Mouse (Mus musculus): ENCODE data around the gene Spata32. TPM values are rescaled to one million over a fixed set of nuclear protein-coding genes. Genes with fewer than 3 reads are reported as not detected.
A peak's percentile ranks its signal among the peaks of the same experiment; 100 is the strongest.

The Spata32 gene
- polyA plus RNA-seq, 1 experiment from 2014 or later, result not detected

DNA sequence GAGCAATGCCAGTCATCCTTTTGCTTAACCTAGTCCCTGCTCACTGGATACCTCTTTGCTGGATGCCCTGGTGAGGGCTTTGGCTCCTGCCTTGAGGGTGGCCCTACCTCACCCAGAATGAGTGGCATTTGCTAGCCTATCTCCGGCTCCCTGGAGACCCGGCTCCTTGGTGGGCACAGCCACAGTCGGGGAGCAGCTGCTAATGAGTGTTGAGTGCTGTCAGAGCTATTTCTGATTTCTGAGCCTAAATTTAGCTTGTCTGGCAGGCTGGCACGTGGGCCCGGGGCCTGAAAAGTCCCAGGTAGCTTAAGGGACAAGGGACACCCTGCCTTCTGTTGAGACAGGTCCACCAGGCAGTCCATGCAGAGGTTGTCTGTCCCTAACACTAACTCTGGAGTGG, 41.0 kb downstream of the Spata32 start:
- H3K4me3 ChIP-seq, result no peak overlapping the region
- H3K4me1 ChIP-seq, result no peaks in the 10 kb centered on the region
- no peaks in the 10 kb centered on the region for H3K9me3 ChIP-seq (replicated peaks)
- no peak overlapping the region for H3K9ac ChIP-seq
- H3K27me3 ChIP-seq, result peaks cover 20% of the 10 kb centered on the region
- no peak overlapping the region for H3K4me2 ChIP-seq
- H3K27ac ChIP-seq, result no peak overlapping the region
- 75% methylated on average over 5 of the region's 5 CpGs for WGBS
- no peak for ATAC-seq
- H3K36me3 ChIP-seq (ENCODE audit: poor library complexity, severe bottlenecking), result no peaks in the 10 kb centered on the region

DNA sequence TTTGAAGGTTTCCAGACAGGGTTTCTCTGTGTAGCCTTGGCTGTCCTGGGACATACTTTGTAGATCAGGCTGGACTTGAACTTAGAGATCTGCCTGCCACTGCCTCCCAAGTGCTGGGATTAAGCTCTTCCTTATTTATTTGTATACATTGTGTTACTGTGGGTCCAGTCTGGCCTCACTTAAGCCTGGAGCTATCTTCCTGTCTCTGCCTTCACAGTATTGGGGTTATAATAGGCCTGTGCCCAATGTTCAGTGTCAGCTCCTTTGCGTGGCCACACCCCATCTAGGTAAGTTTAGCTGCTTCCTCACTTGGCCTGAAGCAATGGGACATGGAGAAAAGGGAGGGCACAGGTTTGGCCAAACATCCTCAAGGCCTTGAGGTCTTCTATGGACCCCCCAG, 41.7 kb downstream of the Spata32 start:
- WGBS, result 85% methylated on average over 1 of the region's 1 CpGs
- no peak overlapping the region for H3K9ac ChIP-seq
- H3K36me3 ChIP-seq (ENCODE audit: poor library complexity, severe bottlenecking), result no peaks in the 10 kb centered on the region
- H3K4me3 ChIP-seq, result no peak overlapping the region
- H3K4me1 ChIP-seq, result no peaks in the 10 kb centered on the region
- no peaks in the 10 kb centered on the region for H3K9me3 ChIP-seq (replicated peaks)
- no peak overlapping the region for H3K4me2 ChIP-seq
- ATAC-seq, result no peak
- H3K27me3 ChIP-seq, result peaks cover 27% of the 10 kb centered on the region
- no peak overlapping the region for H3K27ac ChIP-seq

DNA sequence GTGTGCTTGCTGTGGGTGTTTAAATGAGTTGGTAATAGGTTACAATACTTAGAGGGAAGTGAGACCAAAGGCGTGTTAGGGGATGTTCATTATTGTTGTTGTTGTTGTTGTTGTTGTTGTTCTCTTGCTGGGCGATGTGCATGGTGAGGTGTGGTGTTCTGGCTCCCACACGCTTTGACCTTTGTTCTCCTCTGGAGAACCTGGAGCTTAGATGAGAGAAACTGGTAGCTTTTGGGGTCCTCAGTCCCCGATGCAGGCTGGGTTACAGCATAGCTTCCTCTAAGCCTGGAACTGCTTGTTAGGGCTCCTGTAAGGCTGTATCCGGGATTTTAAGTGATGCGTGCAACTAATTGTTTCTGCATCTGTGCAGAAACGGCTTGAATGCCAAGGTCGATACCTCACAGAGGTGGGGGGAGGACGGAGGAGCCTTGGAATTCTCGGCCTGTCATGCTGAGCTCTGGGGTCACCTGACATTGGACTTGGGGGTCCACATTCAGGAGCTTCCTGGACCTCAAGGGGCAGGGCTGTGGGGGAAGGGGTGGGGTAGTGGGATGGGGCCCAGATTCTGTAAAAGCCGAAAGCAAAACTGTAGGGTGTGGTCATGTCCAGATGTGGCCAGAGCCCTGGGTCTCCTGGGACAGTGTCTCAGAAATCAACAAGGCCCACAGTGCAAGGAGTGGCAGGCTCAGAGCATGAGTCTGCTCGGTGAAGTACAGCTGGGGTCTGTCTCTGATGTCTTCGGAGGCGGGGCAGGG, 42.4 kb downstream of the Spata32 start:
- Histone ChIP-seq H3K4me2 (no peak overlapping the region), H3K4me1 (peaks cover 6% of the 10 kb centered on the region; the same call in 1 of the 2 replicates), H3K4me3 (no peak overlapping the region), H3K36me3 (ENCODE audit: poor library complexity, severe bottlenecking) (no peaks in the 10 kb centered on the region), H3K27ac (no peak overlapping the region), H3K27me3 (peaks cover 33% of the 10 kb centered on the region), H3K9me3 (replicated peaks) (no peaks in the 10 kb centered on the region), H3K9ac (no peak overlapping the region)
- ATAC-seq, result no peak
- WGBS, result 78% methylated on average over 14 of the region's 14 CpGs

DNA sequence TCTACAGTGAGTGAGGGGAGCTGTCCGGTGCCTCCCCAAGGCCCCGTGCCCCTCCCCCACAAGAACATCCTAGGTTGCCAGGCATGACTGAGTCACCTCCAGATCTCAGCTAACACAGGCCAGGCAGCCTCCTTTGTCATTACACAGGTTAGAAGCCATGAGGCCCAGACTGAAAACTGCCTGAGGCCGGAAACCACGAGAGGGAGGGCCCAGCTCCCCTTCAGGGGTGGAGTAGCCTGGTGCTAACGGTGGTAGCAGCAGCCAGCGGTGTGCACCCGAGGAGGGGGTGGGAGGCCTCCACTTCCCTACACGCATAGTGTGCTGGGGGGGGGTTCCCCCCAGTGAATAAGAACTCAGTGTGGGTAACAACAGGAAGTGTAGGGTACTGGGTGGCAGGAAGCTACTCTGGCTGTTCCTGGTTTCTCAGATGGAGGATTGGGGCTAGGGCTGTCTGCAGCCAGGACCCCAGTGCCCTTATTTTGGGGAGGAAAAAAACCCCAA, 43.3 kb downstream of the Spata32 start:
- ATAC-seq, result no peak
- no peak overlapping the region for H3K9ac ChIP-seq
- WGBS, result 50% methylated on average over 8 of the region's 8 CpGs
- H3K36me3 ChIP-seq (ENCODE audit: poor library complexity, severe bottlenecking), result no peaks in the 10 kb centered on the region
- H3K4me1 ChIP-seq, result peaks cover 13% of the 10 kb centered on the region
- no peak overlapping the region for H3K4me3 ChIP-seq
- H3K4me2 ChIP-seq, result no peak overlapping the region
- H3K27ac ChIP-seq, result no peak overlapping the region
- peaks cover 42% of the 10 kb centered on the region for H3K27me3 ChIP-seq
- no peaks in the 10 kb centered on the region for H3K9me3 ChIP-seq (replicated peaks)

DNA sequence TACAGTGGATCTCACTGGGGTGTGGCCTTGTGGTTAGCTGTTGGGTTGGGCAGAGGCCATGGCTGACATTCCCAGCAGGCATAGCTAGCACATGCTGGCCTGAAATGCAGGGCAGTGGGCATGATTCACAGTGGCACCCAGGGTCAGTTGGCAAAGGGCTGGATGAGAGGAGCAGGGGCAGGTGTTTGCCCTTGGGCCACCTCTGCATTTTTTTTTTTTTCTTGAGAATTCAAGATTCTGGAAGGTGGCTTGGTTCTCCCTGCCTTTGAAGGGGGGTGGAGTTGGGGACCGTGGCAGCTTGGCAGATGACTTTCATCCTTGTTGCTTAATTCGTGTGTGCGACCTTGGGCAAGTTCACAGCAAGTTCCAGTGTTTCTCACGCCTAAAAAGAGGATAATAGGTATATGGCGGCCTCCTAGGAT, 43.8 kb downstream of the Spata32 start:
- no peaks in the 10 kb centered on the region for H3K9me3 ChIP-seq (replicated peaks)
- no peak overlapping the region for H3K4me2 ChIP-seq
- no peaks in the 10 kb centered on the region for H3K36me3 ChIP-seq (ENCODE audit: poor library complexity, severe bottlenecking)
- no peak overlapping the region for H3K27ac ChIP-seq
- H3K9ac ChIP-seq, result no peak overlapping the region
- no peak for ATAC-seq
- peaks cover 13% of the 10 kb centered on the region for H3K4me1 ChIP-seq
- no peak overlapping the region for H3K4me3 ChIP-seq
- H3K27me3 ChIP-seq, result peaks cover 48% of the 10 kb centered on the region
- WGBS, result 83% methylated on average over 5 of the region's 5 CpGs

DNA sequence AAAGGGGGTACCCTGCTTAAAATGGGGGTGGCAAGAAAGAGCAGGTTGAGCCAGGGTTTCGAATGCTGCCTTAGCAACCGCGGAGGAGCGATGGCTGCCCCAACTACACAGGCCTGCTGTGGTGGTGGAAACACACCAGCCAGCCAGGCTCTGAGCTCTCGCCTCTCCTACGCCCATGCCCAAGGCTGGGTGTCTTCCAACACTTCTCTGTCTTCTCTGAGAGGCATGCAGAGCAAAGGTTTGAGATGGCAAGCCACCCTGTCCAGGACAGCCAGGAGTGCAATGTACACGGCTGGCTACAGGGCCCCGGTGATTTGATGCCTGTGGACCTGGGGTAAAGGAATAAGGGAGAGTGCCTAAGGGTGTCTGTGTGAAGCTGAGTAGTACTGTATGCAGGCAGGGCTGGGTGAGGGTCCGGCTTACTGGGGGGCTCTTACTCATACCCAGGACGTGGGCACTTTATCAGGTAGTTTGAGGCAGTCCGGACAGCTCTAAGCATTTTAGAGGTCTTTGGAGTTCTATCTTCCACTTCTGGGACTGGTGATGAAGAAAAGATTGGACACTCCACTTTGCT, 44.4 kb downstream of the Spata32 start:
- Histone ChIP-seq H3K27me3 (peaks cover 50% of the 10 kb centered on the region), H3K27ac (no peak overlapping the region), H3K4me2 (no peak overlapping the region), H3K9me3 (replicated peaks) (no peaks in the 10 kb centered on the region), H3K9ac (no peak overlapping the region), H3K4me1 (peaks cover 13% of the 10 kb centered on the region), H3K36me3 (ENCODE audit: poor library complexity, severe bottlenecking) (no peaks in the 10 kb centered on the region), H3K4me3 (no peak overlapping the region)
- WGBS, result 93% methylated on average over 11 of the region's 11 CpGs
- ATAC-seq, result no peak

DNA sequence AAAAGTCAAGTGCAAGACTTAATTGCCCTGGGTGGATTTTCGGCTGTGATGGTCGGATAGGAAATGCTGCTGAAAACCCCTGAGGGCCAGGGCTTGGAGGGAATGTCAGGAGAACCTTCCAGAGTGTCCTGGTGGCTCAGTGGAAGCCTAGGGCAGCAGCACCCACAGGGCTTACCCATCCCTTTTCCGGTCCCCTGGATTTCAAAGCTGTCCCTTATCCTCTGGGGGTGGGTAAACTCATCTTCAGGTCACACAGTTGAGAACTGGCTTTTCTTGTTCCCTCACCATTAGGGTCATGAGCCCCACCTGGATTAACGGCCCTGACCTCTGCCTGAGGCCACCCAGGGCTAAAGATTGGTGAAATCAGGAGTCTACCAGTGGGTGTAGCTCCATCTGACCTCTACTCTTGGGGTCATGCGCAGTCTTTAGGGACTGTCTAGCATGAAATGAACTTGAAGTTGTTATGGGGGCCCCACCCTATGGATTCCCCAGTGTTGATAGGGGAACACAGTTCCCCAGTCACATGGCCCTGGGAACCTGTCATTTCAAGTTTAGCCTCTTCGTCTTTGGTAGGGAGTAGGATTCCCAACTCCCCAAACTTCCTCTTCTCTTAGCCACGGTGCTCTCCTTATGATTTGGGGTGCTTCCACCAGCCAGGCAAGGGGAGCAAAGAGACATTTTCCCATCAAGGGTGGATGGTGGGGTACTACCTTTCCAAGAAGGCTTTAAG, 45.0 kb downstream of the Spata32 start:
- Histone ChIP-seq H3K27ac (no peak overlapping the region), H3K4me1 (peaks cover 13% of the 10 kb centered on the region), H3K4me3 (no peak overlapping the region), H3K4me2 (no peak overlapping the region), H3K9me3 (replicated peaks) (no peaks in the 10 kb centered on the region), H3K27me3 (peaks cover 52% of the 10 kb centered on the region), H3K36me3 (ENCODE audit: poor library complexity, severe bottlenecking) (no peaks in the 10 kb centered on the region), H3K9ac (no peak overlapping the region)
- 83% methylated on average over 7 of the region's 7 CpGs for WGBS
- ATAC-seq, result no peak

DNA sequence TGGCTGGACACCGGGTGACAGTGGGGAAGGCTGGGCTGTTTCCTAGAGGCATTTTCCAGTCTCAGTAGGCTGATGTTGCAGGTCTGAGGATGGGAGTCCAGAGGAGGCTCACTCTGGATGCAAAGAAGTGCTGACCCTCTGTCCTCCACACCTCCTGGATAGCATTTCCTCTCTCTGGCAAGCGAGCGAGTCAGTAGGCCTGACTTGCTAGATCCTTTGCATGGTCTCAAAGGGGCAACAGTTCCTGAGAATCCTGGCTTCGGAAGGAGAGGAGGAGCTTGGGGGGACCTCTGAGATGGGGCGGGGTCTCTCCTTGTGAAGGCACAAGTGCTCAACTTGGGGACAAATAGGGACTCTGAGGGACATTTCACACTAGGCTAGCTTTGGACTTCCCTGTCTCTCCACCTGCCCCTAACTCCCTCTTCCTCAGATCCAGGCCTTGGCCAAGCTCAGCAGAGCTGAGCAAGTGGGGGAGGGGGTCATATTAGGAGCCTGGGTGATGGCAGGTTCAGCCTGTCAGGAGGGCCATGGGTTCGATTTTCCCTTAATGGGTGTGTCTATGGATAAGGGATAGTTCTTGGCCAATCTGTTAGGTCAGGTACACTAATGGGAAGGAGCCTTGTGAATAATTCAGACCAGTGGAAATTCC, 45.7 kb downstream of the Spata32 start:
- Histone ChIP-seq H3K27ac (no peak overlapping the region), H3K36me3 (ENCODE audit: poor library complexity, severe bottlenecking) (no peaks in the 10 kb centered on the region), H3K9ac (no peak overlapping the region), H3K9me3 (replicated peaks) (no peaks in the 10 kb centered on the region), H3K4me1 (peaks cover 13% of the 10 kb centered on the region), H3K27me3 (peaks cover 55% of the 10 kb centered on the region), H3K4me2 (no peak overlapping the region), H3K4me3 (no peak overlapping the region)
- WGBS, result 62% methylated on average over 6 of the region's 6 CpGs
- no peak for ATAC-seq

DNA sequence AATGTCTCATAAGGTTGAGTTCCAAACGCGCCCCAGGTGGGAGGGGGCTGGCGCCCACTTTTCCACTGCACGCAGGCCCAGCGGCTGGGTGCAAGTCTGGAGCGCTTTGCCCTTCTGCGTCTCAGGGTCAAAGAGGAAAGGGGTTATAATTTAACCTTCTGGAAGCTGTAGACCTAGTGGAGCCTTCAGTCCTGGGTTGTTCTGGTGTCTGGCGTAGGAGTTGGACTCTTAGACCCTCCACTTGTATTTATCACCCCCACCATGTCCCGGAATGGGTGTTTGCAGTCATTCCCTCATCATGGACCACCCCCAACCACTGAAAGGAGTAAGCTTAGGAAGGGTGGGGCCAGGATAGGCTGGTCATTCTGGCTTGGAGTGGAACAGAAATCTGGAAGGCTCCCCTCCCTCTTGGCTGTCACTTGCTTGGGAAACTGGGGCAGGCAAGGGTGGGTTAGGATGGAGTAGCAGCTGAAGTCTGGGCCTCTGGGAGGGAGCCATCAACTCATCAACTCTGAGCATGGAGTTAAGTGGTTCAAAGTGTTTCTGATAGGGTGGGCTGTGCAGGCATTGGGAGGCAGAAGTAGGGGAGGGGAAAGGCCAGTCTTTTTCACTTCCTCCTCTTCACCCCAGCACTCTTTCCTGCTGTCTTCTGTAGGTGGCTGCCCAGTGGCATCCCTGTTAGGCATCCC, 46.4 kb downstream of the Spata32 start:
- H3K27ac ChIP-seq, result no peak overlapping the region
- no peaks in the 10 kb centered on the region for H3K36me3 ChIP-seq (ENCODE audit: poor library complexity, severe bottlenecking)
- no peaks in the 10 kb centered on the region for H3K9me3 ChIP-seq (replicated peaks)
- H3K4me2 ChIP-seq, result peak overlapping the region; percentile 90
- peaks cover 58% of the 10 kb centered on the region for H3K27me3 ChIP-seq
- peak overlapping the region; percentile 62 for H3K4me3 ChIP-seq
- no peak overlapping the region for H3K9ac ChIP-seq
- 47% methylated on average over 9 of the region's 9 CpGs for WGBS
- H3K4me1 ChIP-seq, result peaks cover 13% of the 10 kb centered on the region
- no peak for ATAC-seq

DNA sequence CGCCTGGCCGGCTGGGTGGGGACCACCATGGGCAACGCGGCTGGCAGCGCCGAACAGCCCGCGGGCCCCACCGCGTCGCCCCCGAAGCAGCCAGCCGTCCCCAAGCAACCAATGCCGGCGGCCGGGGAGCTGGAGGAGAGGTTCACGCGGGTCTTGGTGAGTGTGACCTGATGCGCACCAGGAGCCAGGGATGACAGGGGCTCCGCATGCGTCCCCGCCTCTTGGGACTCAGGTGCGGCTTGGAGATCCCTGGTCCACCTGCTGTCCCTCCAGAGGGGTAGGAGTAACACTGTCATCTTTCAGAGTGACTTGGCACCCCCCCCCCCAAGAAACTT, 47.0 kb downstream of the Spata32 start:
- Histone ChIP-seq H3K4me3 (peak overlapping the region; percentile 62), H3K4me2 (peak overlapping the region; percentile 90), H3K9ac (peak overlapping the region; percentile 72), H3K9me3 (replicated peaks) (no peaks in the 10 kb centered on the region), H3K27ac (no peak overlapping the region), H3K4me1 (peaks cover 13% of the 10 kb centered on the region), H3K27me3 (peaks cover 58% of the 10 kb centered on the region), H3K36me3 (ENCODE audit: poor library complexity, severe bottlenecking) (no peaks in the 10 kb centered on the region)
- under 1% methylated on average over 23 of the region's 23 CpGs for WGBS
- ATAC-seq, result peak; percentile 17; the same call in 1 of the 2 replicates

DNA sequence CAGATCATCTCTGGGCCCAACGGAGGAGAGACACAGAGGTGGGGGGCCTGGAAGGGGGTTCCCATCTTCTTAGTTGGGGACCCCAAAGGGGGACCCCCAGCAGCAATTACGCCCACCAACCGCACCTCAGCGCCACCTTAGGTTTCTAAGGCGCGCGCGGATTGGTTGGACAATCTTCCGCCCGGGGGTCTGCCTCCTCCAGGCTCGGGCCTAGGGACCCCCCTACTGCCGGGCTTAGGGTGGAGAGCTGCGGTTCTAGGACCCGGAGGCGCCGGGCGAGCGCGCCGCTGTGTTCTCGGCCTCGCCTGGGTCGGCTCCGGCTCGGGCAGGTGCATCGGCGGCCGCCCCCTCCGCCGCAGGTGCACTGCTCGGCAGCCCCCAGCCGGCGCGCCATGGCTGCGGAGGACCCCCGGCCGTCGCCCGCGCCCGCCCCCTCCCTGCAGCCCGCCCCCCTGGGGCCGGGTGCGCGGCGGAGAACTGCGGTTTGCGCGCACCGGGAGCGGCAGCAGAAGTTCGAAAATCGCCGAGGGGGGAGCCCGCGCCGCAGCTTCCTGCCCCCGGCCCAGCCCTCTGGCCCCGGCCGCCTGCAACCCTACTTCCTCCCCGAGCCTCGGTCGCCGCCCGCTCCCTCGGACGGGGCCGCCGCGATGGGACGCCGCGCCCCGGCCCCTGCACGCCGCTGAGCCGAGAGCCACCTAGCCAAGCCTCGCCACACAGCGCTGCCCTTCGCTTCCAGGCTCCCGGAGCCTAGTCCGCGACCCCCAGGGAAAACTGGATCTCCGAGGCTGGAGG, 47.5 kb downstream of the Spata32 start, which contains the start of gene Fmnl1:
Fmnl1 (plus strand) TSS at position 614 of the 792 bp plus-strand sequence.
- H3K4me3 ChIP-seq, result peak within 1 kb of the TSS; percentile 62
- H3K27me3 ChIP-seq, result peaks cover 58% of the 10 kb centered on the region
- H3K27ac ChIP-seq, result no peak within 1 kb of the TSS
- H3K9me3 ChIP-seq (replicated peaks), result no peaks in the 10 kb centered on the region
- peaks cover 13% of the 10 kb centered on the region for H3K4me1 ChIP-seq
- peak within 1 kb of the TSS; percentile 72 for H3K9ac ChIP-seq
- WGBS, result under 1% methylated on average over 55 of the region's 84 CpGs
- H3K4me2 ChIP-seq, result peak within 1 kb of the TSS; percentile 90
- peak; percentile 80 for ATAC-seq
- no peaks in the 10 kb centered on the region for H3K36me3 ChIP-seq (ENCODE audit: poor library complexity, severe bottlenecking)
